Mouse (Mus musculus): ENCODE data around the gene Pi4k2a. TPM values are rescaled to one million over a fixed set of nuclear protein-coding genes. Genes with fewer than 3 reads are reported as not detected.

Gene Pi4k2a
- polyA plus RNA-seq, 1 experiment from 2014 or later = 7.0 TPM

DNA sequence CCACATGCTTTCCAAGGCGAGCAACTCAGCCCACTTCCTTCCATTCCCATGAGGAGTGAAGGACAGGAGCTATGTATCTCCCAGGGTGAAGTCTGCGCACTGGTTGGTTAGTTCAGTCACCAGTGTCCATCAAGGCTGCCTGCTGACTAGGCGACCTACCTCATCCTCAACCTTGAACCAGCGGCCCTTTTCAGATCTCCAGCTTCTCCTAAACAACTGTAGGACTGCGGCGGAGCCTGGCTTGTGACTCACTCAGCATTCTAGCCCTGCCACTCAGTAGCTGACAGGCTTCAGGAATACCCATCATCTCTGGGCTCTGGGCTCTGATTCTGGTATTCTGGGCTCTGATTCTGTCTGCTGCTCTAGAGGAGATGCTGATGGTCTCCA lies 35.9 kb downstream of the Pi4k2a start:
- peak overlapping the region; percentile 75; the same call in 1 of the 2 replicates for H3K27ac ChIP-seq (ENCODE audit: low read length)
- 0 out of 2 replicates have a peak, but pooled peaks cover 14% of the 10 kb centered on the region for H3K36me3 ChIP-seq (ENCODE audit: control insufficient read depth, insufficient read depth, low read length)
- H3K4me3 ChIP-seq (replicated peaks; ENCODE audit: low read length) = 0 out of 2 replicates have a peak overlapping the region, but pooled peaks have one; percentile 86
- peak overlapping the region; percentile 94; the same call in 1 of the 2 replicates for H3K4me2 ChIP-seq (ENCODE audit: low read depth, low read length)
- no peaks in the 10 kb centered on the region for H3K9me3 ChIP-seq (replicated peaks; ENCODE audit: control insufficient read depth, low read length)
- peaks cover 12% of the 10 kb centered on the region for H3K4me1 ChIP-seq (ENCODE audit: control insufficient read depth, insufficient read depth, low read length)
- no peaks in the 10 kb centered on the region for H3K27me3 ChIP-seq (ENCODE audit: control insufficient read depth, insufficient read depth, low read length)
- no peak overlapping the region; the same call in 1 of the 2 replicates for H3K9ac ChIP-seq (ENCODE audit: low read length)
- WGBS = 83% methylated on average over 6 of the region's 6 CpGs
- ATAC-seq (ENCODE audit: insufficient read depth, low FRiP score) = no peak

DNA sequence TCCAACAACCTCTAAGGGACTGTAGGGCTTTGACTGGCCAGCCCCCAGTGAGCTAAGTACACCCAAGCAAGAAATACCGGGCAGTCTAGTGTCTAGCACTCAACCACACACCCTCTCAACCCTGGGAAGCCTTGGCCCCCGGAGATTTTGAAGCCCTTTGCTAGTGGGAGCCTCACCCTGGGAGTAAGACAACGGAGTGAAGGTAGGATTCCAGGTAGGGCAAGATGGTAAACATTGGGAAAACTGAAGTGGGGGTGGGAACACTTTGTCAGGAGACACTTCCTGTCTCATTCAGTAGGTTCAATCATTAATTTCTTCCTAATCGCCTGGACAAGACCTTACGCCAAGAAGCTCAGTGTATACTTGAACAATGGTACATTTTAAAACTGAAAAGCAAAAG lies 36.8 kb downstream of the Pi4k2a start:
- no peak for ATAC-seq (ENCODE audit: insufficient read depth, low FRiP score)
- peak overlapping the region; percentile 94 for H3K4me2 ChIP-seq (ENCODE audit: low read depth, low read length)
- WGBS = 55% methylated on average over 5 of the region's 5 CpGs
- no peaks in the 10 kb centered on the region for H3K27me3 ChIP-seq (ENCODE audit: control insufficient read depth, insufficient read depth, low read length)
- H3K36me3 ChIP-seq (ENCODE audit: control insufficient read depth, insufficient read depth, low read length) = 0 out of 2 replicates have a peak, but pooled peaks cover 12% of the 10 kb centered on the region
- peak overlapping the region; percentile 75 for H3K27ac ChIP-seq (ENCODE audit: low read length)
- H3K4me3 ChIP-seq (replicated peaks; ENCODE audit: low read length) = peak overlapping the region; percentile 86
- peak overlapping the region; percentile 1; the same call in 1 of the 2 replicates for H3K9ac ChIP-seq (ENCODE audit: low read length)
- H3K4me1 ChIP-seq (ENCODE audit: control insufficient read depth, insufficient read depth, low read length) = peaks cover 12% of the 10 kb centered on the region
- no peaks in the 10 kb centered on the region for H3K9me3 ChIP-seq (replicated peaks; ENCODE audit: control insufficient read depth, low read length)

DNA sequence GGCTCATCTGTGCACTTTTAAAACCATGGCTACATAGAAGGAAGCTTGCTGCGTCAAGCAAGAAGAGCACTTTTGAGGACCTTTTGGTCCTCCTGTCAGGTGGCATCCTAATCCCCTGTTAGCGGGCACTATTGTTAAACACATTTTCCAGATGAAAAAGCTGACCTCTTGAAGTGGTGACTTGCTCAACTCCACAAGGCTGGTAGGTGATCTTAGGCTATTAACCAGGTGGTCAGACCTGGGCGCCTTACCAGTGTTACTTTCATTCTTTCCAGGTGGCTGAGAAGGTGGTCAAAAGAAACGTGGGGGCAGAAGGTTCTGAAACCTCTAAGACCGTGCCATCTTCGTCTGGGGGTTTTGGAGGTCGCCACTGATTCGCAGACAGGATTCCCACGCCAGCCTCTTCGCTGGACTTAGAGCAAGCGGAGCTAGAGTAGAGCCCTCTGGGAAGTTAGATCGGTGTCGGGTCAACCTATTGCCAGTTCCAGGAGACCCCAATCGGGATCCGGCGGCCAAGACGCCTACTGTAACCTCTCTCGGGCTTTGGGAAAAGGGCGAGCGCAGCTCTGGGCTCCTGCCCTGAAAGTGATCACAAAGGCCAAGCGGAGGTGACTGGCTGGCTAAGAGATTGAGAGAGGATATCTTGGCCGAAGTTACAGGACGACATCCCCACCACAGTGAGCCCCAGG lies 37.9 kb downstream of the Pi4k2a start:
- Histone ChIP-seq H3K9ac (ENCODE audit: low read length) (peak overlapping the region; percentile 92), H3K4me3 (replicated peaks; ENCODE audit: low read length) (peak overlapping the region; percentile 86), H3K36me3 (ENCODE audit: control insufficient read depth, insufficient read depth, low read length) (0 out of 2 replicates have a peak, but pooled peaks cover 11% of the 10 kb centered on the region), H3K27me3 (ENCODE audit: control insufficient read depth, insufficient read depth, low read length) (no peaks in the 10 kb centered on the region), H3K9me3 (replicated peaks; ENCODE audit: control insufficient read depth, low read length) (no peaks in the 10 kb centered on the region), H3K27ac (ENCODE audit: low read length) (peak overlapping the region; percentile 95), H3K4me2 (ENCODE audit: low read depth, low read length) (peak overlapping the region; percentile 94), H3K4me1 (ENCODE audit: control insufficient read depth, insufficient read depth, low read length) (peaks cover 12% of the 10 kb centered on the region)
- 5% methylated on average over 23 of the region's 23 CpGs for WGBS
- ATAC-seq (ENCODE audit: insufficient read depth, low FRiP score) = no peak

DNA sequence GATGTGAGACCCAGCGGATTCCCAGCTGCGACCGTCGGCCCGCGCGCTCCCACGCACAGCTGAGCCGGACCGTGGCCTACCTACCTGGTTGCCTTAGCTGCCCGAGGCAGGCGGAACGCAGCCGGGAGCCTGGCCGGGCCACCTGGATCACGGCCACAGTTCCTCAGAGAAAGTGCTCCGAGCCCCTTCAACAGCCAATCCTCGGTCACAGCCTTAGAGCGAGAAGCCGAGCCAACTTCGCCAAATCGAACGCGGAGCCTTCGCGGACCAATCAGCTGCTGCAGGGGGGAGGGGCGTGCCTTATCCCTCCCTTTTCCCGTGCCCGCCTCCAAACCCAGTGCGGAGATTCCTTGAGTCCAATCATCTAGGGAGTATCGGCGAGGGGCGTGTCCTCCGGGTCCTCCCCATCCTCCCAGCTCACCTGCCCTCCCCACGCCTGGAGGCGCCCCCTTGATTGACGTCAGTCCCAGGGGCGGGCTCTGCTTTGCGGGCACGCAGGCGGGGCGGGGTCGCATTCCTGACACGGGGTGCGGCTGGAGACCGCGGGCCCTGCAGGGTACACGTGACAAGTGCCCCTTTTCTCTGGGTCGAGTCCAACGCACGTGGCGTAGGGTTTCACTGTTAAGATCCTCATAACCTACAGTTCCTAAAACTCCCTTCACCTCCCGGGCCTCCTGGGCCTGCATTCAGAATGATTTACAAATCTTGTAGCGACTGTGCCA lies 38.7 kb downstream of the Pi4k2a start, which contains the start of gene Avpi1:
Avpi1 (minus strand) TSS at position 273 of the 722 bp plus-strand sequence.
- under 1% methylated on average over 54 of the region's 54 CpGs for WGBS
- H3K9me3 ChIP-seq (replicated peaks; ENCODE audit: control insufficient read depth, low read length) = no peaks in the 10 kb centered on the region

DNA sequence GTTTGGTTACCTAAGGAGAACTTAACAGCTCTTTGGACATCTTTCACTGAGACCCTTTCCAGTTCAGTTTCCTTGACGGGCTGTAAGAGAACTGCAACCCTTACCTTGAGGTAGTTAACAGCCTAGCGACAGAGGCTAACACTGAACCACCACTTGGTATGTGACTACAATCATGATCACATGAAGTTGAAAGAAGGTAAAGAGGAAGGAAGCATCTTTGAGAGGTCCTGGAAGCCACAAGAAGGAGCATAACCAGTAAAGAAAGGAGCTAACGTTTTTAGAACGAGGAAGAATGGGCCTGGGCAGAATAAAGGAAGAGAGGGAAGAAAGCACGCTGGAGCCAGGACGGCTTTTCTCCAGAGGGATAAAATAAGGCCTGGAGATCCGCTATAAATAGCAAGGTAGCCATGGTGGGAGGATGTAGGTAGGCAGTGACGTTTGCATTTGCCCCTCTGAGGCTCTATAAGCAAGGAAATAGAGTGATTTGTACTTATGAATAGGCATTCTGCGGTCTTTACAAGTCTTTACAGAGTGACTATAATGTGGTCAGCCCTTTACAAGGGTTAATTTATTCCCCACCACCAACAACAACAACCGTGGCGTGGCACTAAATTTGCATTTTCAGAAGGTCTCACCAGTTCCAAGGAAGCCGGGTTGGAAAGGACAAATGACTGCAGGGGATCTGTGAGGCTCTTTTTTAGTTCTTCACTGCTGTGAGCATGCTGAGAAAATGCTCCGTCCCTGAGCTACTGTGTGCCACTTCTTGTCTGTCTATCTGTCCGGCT lies 39.4 kb downstream of the Pi4k2a start:
- no peak for ATAC-seq (ENCODE audit: insufficient read depth, low FRiP score)

More for the DNA sequence above, 38.7 kb downstream of the Pi4k2a start, which contains the start of gene Avpi1:
- Histone ChIP-seq H3K27me3 (ENCODE audit: control insufficient read depth, insufficient read depth, low read length) (no peaks in the 10 kb centered on the region), H3K36me3 (ENCODE audit: control insufficient read depth, insufficient read depth, low read length) (0 out of 2 replicates have a peak, but pooled peaks cover 3% of the 10 kb centered on the region), H3K4me3 (replicated peaks; ENCODE audit: low read length) (peak within 1 kb of the TSS; percentile 86), H3K9ac (ENCODE audit: low read length) (peak within 1 kb of the TSS; percentile 92), H3K4me2 (ENCODE audit: low read depth, low read length) (peak within 1 kb of the TSS; percentile 94), H3K4me1 (ENCODE audit: control insufficient read depth, insufficient read depth, low read length) (peaks cover 12% of the 10 kb centered on the region), H3K27ac (ENCODE audit: low read length) (peak within 1 kb of the TSS; percentile 95)
- ATAC-seq (ENCODE audit: insufficient read depth, low FRiP score) = peak; percentile 98

DNA sequence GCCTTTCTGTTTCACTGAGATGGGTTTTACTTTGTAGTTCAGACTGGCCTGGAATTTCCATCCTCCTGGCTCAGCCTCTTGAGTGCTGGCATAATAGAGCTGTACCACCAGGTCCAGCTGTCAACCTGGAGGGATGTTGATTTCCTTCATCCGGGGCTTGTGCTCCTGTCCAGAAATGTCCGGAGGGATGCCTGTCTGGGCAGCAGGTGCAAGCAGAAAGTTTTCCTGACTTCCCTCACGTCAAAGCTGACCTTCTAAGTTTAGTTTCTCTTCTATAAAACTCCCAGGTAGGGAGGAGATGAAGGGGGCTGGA lies 40.0 kb downstream of the Pi4k2a start:
- no peak overlapping the region for H3K9ac ChIP-seq (ENCODE audit: low read length)
- no peak overlapping the region for H3K4me2 ChIP-seq (ENCODE audit: low read depth, low read length)
- peak overlapping the region; percentile 94 for H3K27ac ChIP-seq (ENCODE audit: low read length)
- WGBS = 52% methylated on average over 3 of the region's 3 CpGs
- no peaks in the 10 kb centered on the region for H3K9me3 ChIP-seq (replicated peaks; ENCODE audit: control insufficient read depth, low read length)
- no peak for ATAC-seq (ENCODE audit: insufficient read depth, low FRiP score)
- no peaks in the 10 kb centered on the region for H3K36me3 ChIP-seq (ENCODE audit: control insufficient read depth, insufficient read depth, low read length)
- no peaks in the 10 kb centered on the region for H3K27me3 ChIP-seq (ENCODE audit: control insufficient read depth, insufficient read depth, low read length)
- peaks cover 12% of the 10 kb centered on the region for H3K4me1 ChIP-seq (ENCODE audit: control insufficient read depth, insufficient read depth, low read length)
- H3K4me3 ChIP-seq (replicated peaks; ENCODE audit: low read length) = no peak overlapping the region

More for the DNA sequence above, 39.4 kb downstream of the Pi4k2a start:
- Histone ChIP-seq H3K36me3 (ENCODE audit: control insufficient read depth, insufficient read depth, low read length) (no peaks in the 10 kb centered on the region), H3K4me3 (replicated peaks; ENCODE audit: low read length) (peak overlapping the region; percentile 86), H3K4me1 (ENCODE audit: control insufficient read depth, insufficient read depth, low read length) (peaks cover 12% of the 10 kb centered on the region), H3K4me2 (ENCODE audit: low read depth, low read length) (peak overlapping the region; percentile 94), H3K27ac (ENCODE audit: low read length) (peak overlapping the region; percentile 94), H3K9ac (ENCODE audit: low read length) (peak overlapping the region; percentile 49), H3K27me3 (ENCODE audit: control insufficient read depth, insufficient read depth, low read length) (no peaks in the 10 kb centered on the region), H3K9me3 (replicated peaks; ENCODE audit: control insufficient read depth, low read length) (no peaks in the 10 kb centered on the region)
- WGBS = 38% methylated on average over 14 of the region's 14 CpGs

DNA sequence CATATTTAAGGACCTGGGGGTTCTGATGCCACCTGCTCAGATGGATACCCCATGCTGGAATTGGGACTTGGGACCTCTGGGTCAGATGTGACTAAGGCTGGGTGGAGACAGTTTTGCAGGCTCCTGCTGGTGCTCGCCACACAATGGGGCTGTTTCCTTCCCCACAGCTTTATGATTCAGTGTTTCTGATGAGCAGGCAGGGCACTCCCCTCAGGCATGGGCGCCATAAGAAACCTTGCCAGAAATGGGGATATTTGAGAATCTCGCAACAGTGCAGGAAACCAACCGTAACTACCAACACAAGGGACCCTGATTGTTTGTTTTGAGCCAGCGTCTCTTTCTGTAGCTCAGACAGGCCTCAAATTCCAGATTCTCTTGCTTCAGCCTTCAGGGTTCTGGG lies 40.8 kb downstream of the Pi4k2a start:
- Histone ChIP-seq H3K9me3 (replicated peaks; ENCODE audit: control insufficient read depth, low read length) (no peaks in the 10 kb centered on the region), H3K27me3 (ENCODE audit: control insufficient read depth, insufficient read depth, low read length) (no peaks in the 10 kb centered on the region), H3K36me3 (ENCODE audit: control insufficient read depth, insufficient read depth, low read length) (no peaks in the 10 kb centered on the region), H3K27ac (ENCODE audit: low read length) (peak overlapping the region; percentile 94), H3K9ac (ENCODE audit: low read length) (no peak overlapping the region), H3K4me1 (ENCODE audit: control insufficient read depth, insufficient read depth, low read length) (peaks cover 12% of the 10 kb centered on the region), H3K4me3 (replicated peaks; ENCODE audit: low read length) (no peak overlapping the region), H3K4me2 (ENCODE audit: low read depth, low read length) (no peak overlapping the region)
- 55% methylated on average over 5 of the region's 5 CpGs for WGBS
- no peak for ATAC-seq (ENCODE audit: insufficient read depth, low FRiP score)

DNA sequence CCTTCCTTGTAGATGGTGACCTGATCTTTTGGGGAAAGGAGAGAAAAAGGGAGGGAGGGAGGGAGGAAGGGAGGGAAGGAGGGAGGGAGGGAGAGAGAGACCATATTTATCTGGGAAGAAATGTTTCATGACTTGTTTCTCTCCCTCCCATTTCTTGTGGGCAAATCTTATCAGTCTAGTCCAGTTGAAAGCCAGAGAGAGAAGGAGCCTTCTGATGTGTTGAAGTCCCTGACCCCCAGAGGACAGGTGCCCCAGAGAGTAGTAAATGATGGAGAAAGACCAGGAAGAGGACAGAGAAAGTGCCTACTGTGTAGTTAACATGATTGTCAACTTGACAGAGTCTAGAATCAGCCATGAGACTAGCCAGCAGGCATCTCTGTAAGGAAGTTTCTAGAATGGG lies 44.8 kb downstream of the Pi4k2a start:
- no peak overlapping the region for H3K27ac ChIP-seq (ENCODE audit: low read length)
- H3K27me3 ChIP-seq (ENCODE audit: control insufficient read depth, insufficient read depth, low read length) = no peaks in the 10 kb centered on the region
- no peak overlapping the region for H3K9ac ChIP-seq (ENCODE audit: low read length)
- no peaks in the 10 kb centered on the region for H3K36me3 ChIP-seq (ENCODE audit: control insufficient read depth, insufficient read depth, low read length)
- no peak for ATAC-seq (ENCODE audit: insufficient read depth, low FRiP score)
- no peaks in the 10 kb centered on the region for H3K9me3 ChIP-seq (replicated peaks; ENCODE audit: control insufficient read depth, low read length)
- peaks cover 4% of the 10 kb centered on the region; the same call in 1 of the 2 replicates for H3K4me1 ChIP-seq (ENCODE audit: control insufficient read depth, insufficient read depth, low read length)
- H3K4me3 ChIP-seq (replicated peaks; ENCODE audit: low read length) = no peak overlapping the region
- H3K4me2 ChIP-seq (ENCODE audit: low read depth, low read length) = no peak overlapping the region
